Comparison of ENCODE assay signal across 12 mouse cellular contexts in the genomic region with DNA sequence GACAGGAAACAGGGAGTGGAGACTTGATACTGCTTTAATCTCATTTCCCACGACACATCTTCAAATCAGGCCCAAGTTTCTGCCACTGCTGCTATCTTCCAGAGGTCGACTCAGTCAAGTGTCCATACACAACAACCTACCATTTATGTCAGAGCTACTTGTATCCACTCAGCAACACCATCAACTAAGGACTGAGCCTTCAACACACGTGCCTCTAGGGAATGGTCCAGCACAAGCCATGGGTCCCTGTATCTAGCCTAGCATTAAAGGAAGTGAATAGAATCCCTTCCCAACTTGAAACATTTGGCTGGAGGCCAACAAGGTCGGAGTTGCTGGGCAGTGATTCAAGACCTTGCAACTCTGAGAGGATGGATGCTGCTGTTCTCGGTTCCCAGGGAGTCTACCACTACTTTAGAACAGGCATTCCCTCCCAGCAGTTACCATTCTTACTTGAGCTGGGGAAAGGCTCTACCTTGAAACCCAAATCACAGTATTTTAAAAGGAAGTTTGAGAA. TPM values are rescaled to one million over a fixed set of nuclear protein-coding genes. Genes with fewer than 3 reads are reported as not detected.
DNase-seq lines count a peak whose midpoint lies in the region; ATAC-seq and TF ChIP-seq lines count a peak whose summit lies in the region.
"Had no signal": no experiment of that assay in that cellular context is flagged by ENCODE, and none has a peak within 500 bp of the region (broad histone marks: within the 10 kb centered on the region; RNA-seq: fewer than 3 reads in every experiment).

No protein-coding gene starts in this region.

- H3K9me3 ChIP-seq in kidney, embryonic 14.5 days (ENCODE audit: control insufficient read depth, low read length): no peaks in the 10 kb centered on the region
- H3K9me3 ChIP-seq in intestine, postnatal 0 days (ENCODE audit: control insufficient read depth): no peaks in the 10 kb centered on the region
- H3K9me3 ChIP-seq: embryonic facial prominence, embryonic 13.5 days; heart, embryonic 15.5 days; lung, embryonic 15.5 days had no signal

- intact Hi-C loops in heart, postnatal 36 days (cut with DNase I): no loop called here

- no peak overlapping the region for H3K9ac ChIP-seq in kidney, embryonic 14.5 days (ENCODE audit: low read depth, low read length)
- H3K9ac ChIP-seq in intestine, postnatal 0 days (ENCODE audit: low read depth, low read length): no peak overlapping the region
- H3K9ac ChIP-seq: embryonic facial prominence, embryonic 13.5 days; forebrain, postnatal 0 days; heart, embryonic 15.5 days; lung, embryonic 15.5 days had no signal

- no peak overlapping the region for H3K27ac ChIP-seq in kidney, adult 2 months (ENCODE audit: insufficient read depth, low read depth, low read length)
- no peak overlapping the region for H3K27ac ChIP-seq in kidney, embryonic 14.5 days (ENCODE audit: low read depth, low read length)
- no peak overlapping the region for H3K27ac ChIP-seq in intestine, postnatal 0 days (ENCODE audit: low read depth, low read length)
- H3K27ac ChIP-seq: embryonic facial prominence, embryonic 13.5 days; heart, embryonic 15.5 days; lung, embryonic 15.5 days had no signal

- H3K4me2 ChIP-seq in kidney, embryonic 14.5 days (replicated peaks; ENCODE audit: low read depth, low read length): no peak overlapping the region
- H3K4me2 ChIP-seq in intestine, postnatal 0 days (replicated peaks; ENCODE audit: low read depth): no peak overlapping the region
- H3K4me2 ChIP-seq: embryonic facial prominence, embryonic 13.5 days; heart, embryonic 15.5 days; lung, embryonic 15.5 days had no signal

- peak; percentile 52 for DNase-seq in kidney, adult 2 months
- DNase-seq in adrenal gland, adult 8-10 months: peak; percentile 55
- DNase-seq in heart, postnatal 36 days: peak; percentile 23 to 25
- peak; percentile 26 for DNase-seq in lung, postnatal 25 days (ENCODE audit: low spot score)
- DNase-seq in cerebellum, postnatal 25 days: no peak
- DNase-seq: forebrain, postnatal 0 days had no signal

- no peaks in the 10 kb centered on the region for H3K36me3 ChIP-seq in kidney, adult 2 months (ENCODE audit: control insufficient read depth, insufficient read depth, low read length)
- H3K36me3 ChIP-seq in kidney, embryonic 14.5 days (ENCODE audit: control insufficient read depth, insufficient read depth, low read length): no peaks in the 10 kb centered on the region
- no peaks in the 10 kb centered on the region for H3K36me3 ChIP-seq in intestine, postnatal 0 days (ENCODE audit: control insufficient read depth, insufficient read depth)
- H3K36me3 ChIP-seq: embryonic facial prominence, embryonic 13.5 days; heart, embryonic 15.5 days; lung, embryonic 15.5 days had no signal

- no peak overlapping the region for H3K4me3 ChIP-seq in kidney, adult 2 months (ENCODE audit: insufficient read depth, low read depth, low read length)
- H3K4me3 ChIP-seq in kidney, embryonic 14.5 days (ENCODE audit: low read length): no peak overlapping the region
- no peak overlapping the region for H3K4me3 ChIP-seq in intestine, postnatal 0 days (ENCODE audit: low read depth, low read length)
- H3K4me3 ChIP-seq: embryonic facial prominence, embryonic 13.5 days; heart, embryonic 15.5 days; lung, embryonic 15.5 days had no signal

- no peak for TF ChIP-seq CTCF in kidney, adult 2 months (conservative IDR thresholded peaks at IDR 0.05; ENCODE audit: insufficient read depth, insufficient read length, low read depth, low read length)
- TF ChIP-seq CTCF in intestine, postnatal 0 days (IDR thresholded peaks at IDR 0.05; ENCODE audit: low read depth): no peak

- TF ChIP-seq POLR2A in kidney, adult 2 months (IDR thresholded peaks at IDR 0.05; ENCODE audit: low read depth, low read length): no peak

- ATAC-seq in kidney, embryonic 14.5 days (ENCODE audit: low FRiP score, low TSS enrichment): no peak
- ATAC-seq in inflammation-experienced regulatory T-cells, adult 6 months: no peak
- no peak for ATAC-seq in intestine, postnatal 0 days
- ATAC-seq: forebrain, postnatal 0 days had no signal

- H3K4me1 ChIP-seq in kidney, adult 2 months (ENCODE audit: control insufficient read depth, insufficient read depth, low read length): no peaks in the 10 kb centered on the region
- H3K4me1 ChIP-seq in kidney, embryonic 14.5 days (ENCODE audit: control insufficient read depth, insufficient read depth, low read length): peaks cover 7% of the 10 kb centered on the region
- H3K4me1 ChIP-seq in intestine, postnatal 0 days (replicated peaks; ENCODE audit: control insufficient read depth, insufficient read depth, low read length): 0 out of 2 replicates have a peak, but pooled peaks cover 3% of the 10 kb centered on the region

- no peaks in the 10 kb centered on the region; the same call in 1 of the 2 replicates for H3K27me3 ChIP-seq in kidney, adult 2 months (replicated peaks; ENCODE audit: control insufficient read depth, insufficient read depth, low read length)
- H3K27me3 ChIP-seq in kidney, embryonic 14.5 days (ENCODE audit: control insufficient read depth, insufficient read depth, low read length): no peaks in the 10 kb centered on the region
- H3K27me3 ChIP-seq in intestine, postnatal 0 days (replicated peaks; ENCODE audit: control insufficient read depth, insufficient read depth, low read length): no peaks in the 10 kb centered on the region
- H3K27me3 ChIP-seq: embryonic facial prominence, embryonic 13.5 days; heart, embryonic 15.5 days; lung, embryonic 15.5 days had no signal

- WGBS in kidney, adult 2 months: 43% methylated on average over 5 of the region's 5 CpGs
- WGBS in kidney, embryonic 14.5 days: 57% methylated on average over 5 of the region's 5 CpGs
- WGBS in intestine, postnatal 0 days: 53% methylated on average over 5 of the region's 5 CpGs

RNA-seq across cellular contexts. Expression of a gene that starts 2.5 kb away (rescaled TPM):
- polyA plus RNA-seq in kidney, adult 2 months (2012; rRNA removed): 3.7 and 4.4 TPM in 2 replicates
- polyA plus RNA-seq in kidney, embryonic 14.5 days (2014; fragmentation: Nextera tagmentation; extraction: Ambion mirVana): 3.2 and 6.4 TPM in 2 replicates
- 1 to 10 TPM; 4.1 to 7.1 (median 5.8) TPM for total RNA-seq in adrenal gland, adult 8-10 months (2022)
- total RNA-seq in heart, postnatal 36 days (2021): under 1 TPM; 0.19 to 0.25 TPM
- under 1 TPM; 0.59 to 0.91 (median 0.74) TPM for polyA plus RNA-seq in inflammation-experienced regulatory T-cells, adult 6 months (2017; shearing (Covaris generic))
- polyA plus RNA-seq in intestine, postnatal 0 days (2015; fragmentation: Nextera tagmentation; extraction: Ambion mirVana): 3.8 and 4.6 TPM in 2 replicates

Comparison
In these comparisons a context has a peak if more than half of its experiments do, and no peak if none do; other contexts are left out.
1. DNase-seq: peak in kidney, adult 2 months (single experiment), adrenal gland, adult 8-10 months (single experiment), heart, postnatal 36 days (2 of 2) and lung, postnatal 25 days (single experiment); none in cerebellum, postnatal 25 days (0 of 2).